Mouse (Mus musculus): ENCODE data around the gene Antxr1. TPM values are rescaled to one million over a fixed set of nuclear protein-coding genes. Genes with fewer than 3 reads are reported as not detected.

Antxr1 gene
- polyA plus RNA-seq, 1 experiment from 2014 or later: 6.5 TPM

DNA sequence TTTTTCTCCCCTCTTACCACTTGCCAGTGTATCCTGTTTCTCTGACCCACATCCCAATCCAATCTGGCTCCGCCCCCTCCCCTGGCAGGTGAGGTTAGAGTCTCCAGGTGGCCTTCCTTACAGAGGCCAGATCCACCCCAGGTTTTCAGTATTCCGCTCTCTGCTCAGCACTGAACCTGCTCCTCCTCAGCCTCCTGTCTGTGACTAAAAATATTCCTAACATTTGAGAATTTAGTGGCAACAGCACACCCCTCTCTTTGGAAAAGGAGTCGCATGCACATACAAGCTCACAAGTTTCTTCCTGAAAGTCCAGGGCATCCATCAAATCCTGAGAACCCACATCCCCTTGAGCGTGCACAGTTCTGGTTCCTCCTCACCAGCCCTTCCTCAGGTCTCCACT is 109.3 kb downstream of the Antxr1 start:
- H3K4me2 ChIP-seq (ENCODE audit: low read length): no peak overlapping the region
- no peak overlapping the region for H3K9ac ChIP-seq (ENCODE audit: low read length)
- H3K4me1 ChIP-seq (ENCODE audit: control insufficient read depth in 2 of 2, insufficient read depth in 2 of 2, low read length in 2 of 2): peaks cover 10 to 17% of the 10 kb centered on the region in 2 experiments; a peak in 3 of 4 replicates
- H3K9me3 ChIP-seq (ENCODE audit: control insufficient read depth, low read length): peaks cover 3% of the 10 kb centered on the region; the same call in 1 of the 2 replicates
- H3K27ac ChIP-seq (replicated peaks in 1 of 2; ENCODE audit: control insufficient read depth in 1 of 2, insufficient read depth in 1 of 2, low read depth in 2 of 2, low read length in 2 of 2): no peak overlapping the region
- no peaks in the 10 kb centered on the region for H3K27me3 ChIP-seq (ENCODE audit: control insufficient read depth, insufficient read depth, low read length)
- WGBS: 71% methylated on average over 4 of the region's 4 CpGs
- no peak overlapping the region for H3K4me3 ChIP-seq (ENCODE audit: control insufficient read depth in 1 of 2, insufficient read depth in 1 of 2, low read depth in 1 of 2, low read length in 2 of 2)
- H3K36me3 ChIP-seq (ENCODE audit: control insufficient read depth, insufficient read depth, low read length): no peaks in the 10 kb centered on the region
- ATAC-seq (ENCODE audit: insufficient number of reproducible peaks, insufficient read depth, low FRiP score, low read depth): no peak

DNA sequence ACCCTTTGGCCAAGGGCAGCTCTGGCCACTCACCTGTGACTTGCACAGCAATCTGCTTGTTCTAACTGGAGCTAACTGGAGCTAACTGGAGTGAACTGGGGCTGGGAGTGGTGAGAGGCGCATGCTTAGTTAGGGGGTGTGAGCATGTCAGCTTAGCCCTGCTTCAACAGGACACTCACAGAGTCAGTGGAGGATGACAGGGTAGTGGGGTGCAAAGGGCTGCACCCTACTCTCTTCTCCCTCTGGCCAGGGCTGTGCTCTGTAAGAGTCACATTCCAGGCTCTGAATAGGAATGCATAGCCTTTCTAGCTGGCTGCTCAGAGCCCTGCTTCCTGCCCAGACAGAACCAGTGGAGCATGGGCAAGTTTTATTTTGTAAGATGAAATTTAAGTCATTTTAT is 110.3 kb downstream of the Antxr1 start:
- Histone ChIP-seq H3K4me3 (ENCODE audit: control insufficient read depth in 1 of 2, insufficient read depth in 1 of 2, low read depth in 1 of 2, low read length in 2 of 2) (no peak overlapping the region), H3K9ac (ENCODE audit: low read length) (no peak overlapping the region; the same call in 1 of the 2 replicates), H3K27ac (replicated peaks in 1 of 2; ENCODE audit: control insufficient read depth in 1 of 2, insufficient read depth in 1 of 2, low read depth in 2 of 2, low read length in 2 of 2) (no peak overlapping the region), H3K9me3 (ENCODE audit: control insufficient read depth, low read length) (peaks cover 3% of the 10 kb centered on the region; the same call in 1 of the 2 replicates), H3K27me3 (ENCODE audit: control insufficient read depth, insufficient read depth, low read length) (no peaks in the 10 kb centered on the region), H3K36me3 (ENCODE audit: control insufficient read depth, insufficient read depth, low read length) (no peaks in the 10 kb centered on the region), H3K4me2 (ENCODE audit: low read length) (no peak overlapping the region), H3K4me1 (ENCODE audit: control insufficient read depth in 2 of 2, insufficient read depth in 2 of 2, low read length in 2 of 2) (peaks cover 10 to 17% of the 10 kb centered on the region in 2 experiments; a peak in 3 of 4 replicates)
- 95% methylated on average over 1 of the region's 1 CpGs for WGBS
- ATAC-seq (ENCODE audit: insufficient number of reproducible peaks, insufficient read depth, low FRiP score, low read depth): no peak

DNA sequence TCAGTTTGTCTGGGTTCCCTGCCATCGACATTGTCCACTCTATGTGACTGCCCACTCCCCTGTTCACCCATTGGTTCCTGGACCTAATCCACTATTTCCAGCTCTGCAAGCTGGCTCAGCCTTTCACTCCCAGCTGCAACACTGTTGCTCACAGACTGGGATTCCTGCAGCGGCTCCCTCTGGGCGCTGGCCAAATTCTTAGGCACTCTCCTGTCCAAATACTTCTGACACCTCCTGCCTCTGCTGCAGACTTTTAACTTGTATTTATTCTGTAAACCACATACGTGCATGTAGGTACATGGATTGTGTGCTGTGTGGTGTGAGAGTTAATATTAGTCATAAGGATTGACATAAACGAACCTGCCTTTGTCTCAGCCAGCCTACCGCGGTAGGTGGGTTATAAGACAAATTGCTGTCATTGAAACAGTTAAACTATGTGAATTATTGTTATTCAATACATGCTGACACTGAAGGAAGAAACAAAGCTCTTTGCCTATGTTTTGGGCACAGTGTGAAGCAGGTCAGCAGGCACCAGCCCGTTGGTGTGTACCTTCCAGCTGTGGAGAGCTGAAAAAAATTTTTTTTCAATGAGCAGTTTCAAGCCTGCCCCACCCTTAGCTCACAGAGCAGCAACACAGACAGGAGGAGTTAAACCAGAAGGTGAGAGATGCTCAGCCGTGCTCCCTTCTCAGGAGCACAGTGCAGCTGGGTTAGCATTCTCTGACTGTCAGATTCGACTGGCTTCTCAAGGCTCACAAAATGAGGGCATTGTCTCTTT is 112.6 kb downstream of the Antxr1 start:
- Histone ChIP-seq H3K4me1 (ENCODE audit: control insufficient read depth in 2 of 2, insufficient read depth in 2 of 2, low read length in 2 of 2) (peaks cover 15 to 22% of the 10 kb centered on the region in 2 experiments; a peak in 3 of 4 replicates), H3K27me3 (ENCODE audit: control insufficient read depth, insufficient read depth, low read length) (no peaks in the 10 kb centered on the region), H3K9ac (ENCODE audit: low read length) (no peak overlapping the region), H3K36me3 (ENCODE audit: control insufficient read depth, insufficient read depth, low read length) (no peaks in the 10 kb centered on the region), H3K4me2 (ENCODE audit: low read length) (no peak overlapping the region), H3K4me3 (ENCODE audit: control insufficient read depth in 1 of 2, insufficient read depth in 1 of 2, low read depth in 1 of 2, low read length in 2 of 2) (no peak overlapping the region), H3K9me3 (ENCODE audit: control insufficient read depth, low read length) (no peaks in the 10 kb centered on the region), H3K27ac (replicated peaks in 1 of 2; ENCODE audit: control insufficient read depth in 1 of 2, insufficient read depth in 1 of 2, low read depth in 2 of 2, low read length in 2 of 2) (no peak overlapping the region; a peak in 1 of 4 replicates)
- WGBS: 53% methylated on average over 10 of the region's 10 CpGs
- ATAC-seq (ENCODE audit: insufficient number of reproducible peaks, insufficient read depth, low FRiP score, low read depth): no peak

DNA sequence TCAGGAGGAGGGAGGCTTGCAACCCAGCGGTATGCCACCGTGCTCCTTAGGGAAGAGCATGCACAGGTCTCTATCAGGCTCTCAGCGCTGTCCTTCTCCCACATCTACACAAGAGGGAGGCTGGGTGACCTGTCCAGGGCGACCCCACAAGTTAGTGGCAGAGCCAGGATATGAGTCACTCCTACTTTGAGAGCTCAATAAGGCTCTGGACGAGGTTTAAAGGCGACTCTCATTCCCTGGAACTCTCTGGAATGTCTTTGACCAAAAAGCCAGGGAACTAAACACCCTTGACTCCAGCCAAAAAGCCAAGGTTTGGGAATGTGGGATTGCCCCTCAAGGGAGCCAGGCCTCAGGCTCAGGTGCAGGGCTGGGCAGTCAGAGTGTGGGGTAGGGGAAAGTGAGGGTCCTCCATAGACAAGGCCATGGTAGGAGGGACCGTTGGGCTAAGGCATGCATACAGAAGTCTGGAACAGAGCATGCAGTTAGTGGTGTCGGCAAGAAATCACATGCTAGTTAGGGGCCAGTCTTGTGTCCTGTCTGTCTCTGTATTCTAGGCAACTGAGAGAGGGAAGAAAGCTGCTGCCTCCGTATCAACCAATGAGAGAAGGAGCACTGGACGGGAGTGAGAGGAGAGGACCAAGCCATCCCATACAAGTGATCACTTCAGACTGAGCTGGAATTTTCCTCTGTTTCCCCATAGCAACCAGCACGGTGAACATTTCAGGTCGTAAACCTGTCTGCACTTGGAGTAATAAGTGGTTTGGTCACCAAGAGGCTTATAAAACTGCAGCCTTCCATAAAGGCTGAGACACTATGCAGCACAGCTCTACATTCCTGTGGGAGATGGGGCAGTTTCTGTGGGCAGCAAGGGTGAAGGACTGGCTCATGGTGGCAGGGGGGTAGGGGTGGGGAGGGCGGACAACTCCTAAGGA is 116.3 kb downstream of the Antxr1 start:
- Histone ChIP-seq H3K4me2 (ENCODE audit: low read length) (no peak overlapping the region), H3K9ac (ENCODE audit: low read length) (no peak overlapping the region), H3K4me1 (ENCODE audit: control insufficient read depth in 2 of 2, insufficient read depth in 2 of 2, low read length in 2 of 2) (peaks cover 14 to 16% of the 10 kb centered on the region in 2 experiments; a peak in 3 of 4 replicates), H3K36me3 (ENCODE audit: control insufficient read depth, insufficient read depth, low read length) (no peaks in the 10 kb centered on the region), H3K27ac (replicated peaks in 1 of 2; ENCODE audit: control insufficient read depth in 1 of 2, insufficient read depth in 1 of 2, low read depth in 2 of 2, low read length in 2 of 2) (no peak overlapping the region), H3K9me3 (ENCODE audit: control insufficient read depth, low read length) (no peaks in the 10 kb centered on the region), H3K27me3 (ENCODE audit: control insufficient read depth, insufficient read depth, low read length) (no peaks in the 10 kb centered on the region), H3K4me3 (ENCODE audit: control insufficient read depth in 1 of 2, insufficient read depth in 1 of 2, low read depth in 1 of 2, low read length in 2 of 2) (no peak overlapping the region)
- no peak for ATAC-seq (ENCODE audit: insufficient number of reproducible peaks, insufficient read depth, low FRiP score, low read depth)
- WGBS: 57% methylated on average over 13 of the region's 13 CpGs

DNA sequence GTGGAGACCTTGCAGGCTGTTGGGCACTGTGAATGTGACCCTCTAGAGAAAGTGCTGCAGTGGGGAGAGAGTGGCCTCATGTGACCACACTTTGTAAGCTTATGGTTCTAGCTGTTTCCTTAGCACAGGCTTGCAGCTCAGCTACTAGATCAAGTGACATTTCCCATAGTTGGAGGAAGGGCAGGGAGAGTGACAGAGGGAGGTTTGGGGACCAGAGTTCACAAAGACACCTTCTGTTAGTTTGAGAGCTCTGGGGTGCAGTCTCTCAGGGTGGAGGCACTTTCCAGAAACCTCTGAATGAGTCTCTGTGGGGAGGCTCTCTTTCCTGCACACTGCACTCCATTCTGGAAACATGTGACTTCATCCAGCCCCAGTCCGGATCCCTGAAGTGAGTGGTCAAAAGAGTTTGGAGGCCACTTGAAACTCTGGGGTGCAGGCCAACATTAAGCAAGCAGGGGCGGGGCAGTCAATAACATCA is 119.5 kb downstream of the Antxr1 start:
- no peak for ATAC-seq (ENCODE audit: insufficient number of reproducible peaks, insufficient read depth, low FRiP score, low read depth)
- 44% methylated on average over 2 of the region's 2 CpGs for WGBS
- no peak overlapping the region for H3K9ac ChIP-seq (ENCODE audit: low read length)
- H3K4me2 ChIP-seq (ENCODE audit: low read length): no peak overlapping the region
- no peaks in the 10 kb centered on the region for H3K9me3 ChIP-seq (ENCODE audit: control insufficient read depth, low read length)
- no peak overlapping the region for H3K4me3 ChIP-seq (ENCODE audit: control insufficient read depth in 1 of 2, insufficient read depth in 1 of 2, low read depth in 1 of 2, low read length in 2 of 2)
- H3K27ac ChIP-seq (replicated peaks in 1 of 2; ENCODE audit: control insufficient read depth in 1 of 2, insufficient read depth in 1 of 2, low read depth in 2 of 2, low read length in 2 of 2): no peak overlapping the region
- peaks cover 8 to 11% of the 10 kb centered on the region in 2 experiments; a peak in 2 of 4 replicates for H3K4me1 ChIP-seq (ENCODE audit: control insufficient read depth in 2 of 2, insufficient read depth in 2 of 2, low read length in 2 of 2)
- no peaks in the 10 kb centered on the region for H3K36me3 ChIP-seq (ENCODE audit: control insufficient read depth, insufficient read depth, low read length)
- H3K27me3 ChIP-seq (ENCODE audit: control insufficient read depth, insufficient read depth, low read length): no peaks in the 10 kb centered on the region

DNA sequence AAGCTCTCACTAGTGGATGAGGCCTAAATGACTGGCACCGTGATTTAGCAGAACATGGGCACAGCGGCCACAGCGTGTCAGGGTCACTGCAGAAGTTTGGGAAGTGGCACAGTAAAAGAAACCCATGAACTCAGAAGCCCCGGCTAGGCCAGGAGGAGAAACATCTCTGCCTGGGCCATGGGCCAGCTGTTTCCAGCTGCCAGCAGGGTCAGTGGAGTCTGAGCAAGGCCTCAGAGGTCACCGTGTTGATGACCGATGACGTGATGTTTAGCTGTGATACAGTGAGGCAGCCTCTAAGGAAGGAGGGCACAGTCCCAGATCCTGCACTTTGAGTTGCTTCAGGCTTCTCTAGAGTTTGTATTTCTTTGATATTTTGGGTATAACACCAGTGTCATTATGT is 122.4 kb downstream of the Antxr1 start:
- no peak overlapping the region for H3K27ac ChIP-seq (replicated peaks in 1 of 2; ENCODE audit: control insufficient read depth in 1 of 2, insufficient read depth in 1 of 2, low read depth in 2 of 2, low read length in 2 of 2)
- no peak overlapping the region for H3K4me2 ChIP-seq (ENCODE audit: low read length)
- H3K9ac ChIP-seq (ENCODE audit: low read length): no peak overlapping the region
- no peaks in the 10 kb centered on the region for H3K9me3 ChIP-seq (ENCODE audit: control insufficient read depth, low read length)
- no peaks in the 10 kb centered on the region for H3K36me3 ChIP-seq (ENCODE audit: control insufficient read depth, insufficient read depth, low read length)
- no peak overlapping the region for H3K4me3 ChIP-seq (ENCODE audit: control insufficient read depth in 1 of 2, insufficient read depth in 1 of 2, low read depth in 1 of 2, low read length in 2 of 2)
- H3K27me3 ChIP-seq (ENCODE audit: control insufficient read depth, insufficient read depth, low read length): no peaks in the 10 kb centered on the region
- H3K4me1 ChIP-seq (ENCODE audit: control insufficient read depth in 2 of 2, insufficient read depth in 2 of 2, low read length in 2 of 2): peaks cover 3 to 7% of the 10 kb centered on the region in 2 experiments; a peak in 1 of 4 replicates
- 78% methylated on average over 7 of the region's 7 CpGs for WGBS
- no peak for ATAC-seq (ENCODE audit: insufficient number of reproducible peaks, insufficient read depth, low FRiP score, low read depth)

DNA sequence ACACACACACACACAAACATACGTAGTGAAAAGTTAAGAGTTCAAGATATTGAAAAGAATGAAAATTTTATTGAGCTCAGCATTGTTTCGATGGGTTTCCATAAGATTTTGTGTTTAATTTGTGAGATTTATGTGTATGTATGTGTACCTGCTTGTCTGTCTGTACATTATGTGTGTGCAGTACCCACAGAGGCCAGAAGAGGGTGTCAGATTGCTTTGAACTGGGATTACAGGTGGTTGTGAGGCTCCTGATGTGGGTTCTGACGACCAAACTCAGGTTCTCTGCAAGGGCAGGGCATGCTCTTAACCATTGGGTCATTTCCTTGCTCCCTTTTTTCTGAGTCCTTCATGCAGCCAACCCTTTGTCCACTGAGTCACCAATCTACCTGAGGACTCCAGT is 124.1 kb downstream of the Antxr1 start:
- 86% methylated on average over 3 of the region's 3 CpGs for WGBS
- Histone ChIP-seq H3K27me3 (ENCODE audit: control insufficient read depth, insufficient read depth, low read length) (no peaks in the 10 kb centered on the region), H3K4me2 (ENCODE audit: low read length) (no peak overlapping the region), H3K27ac (replicated peaks in 1 of 2; ENCODE audit: control insufficient read depth in 1 of 2, insufficient read depth in 1 of 2, low read depth in 2 of 2, low read length in 2 of 2) (no peak overlapping the region), H3K9ac (ENCODE audit: low read length) (no peak overlapping the region), H3K4me1 (ENCODE audit: control insufficient read depth in 2 of 2, insufficient read depth in 2 of 2, low read length in 2 of 2) (peaks cover 3 to 10% of the 10 kb centered on the region in 2 experiments; a peak in 2 of 4 replicates), H3K9me3 (ENCODE audit: control insufficient read depth, low read length) (no peaks in the 10 kb centered on the region), H3K4me3 (ENCODE audit: control insufficient read depth in 1 of 2, insufficient read depth in 1 of 2, low read depth in 1 of 2, low read length in 2 of 2) (no peak overlapping the region), H3K36me3 (ENCODE audit: control insufficient read depth, insufficient read depth, low read length) (no peaks in the 10 kb centered on the region)
- ATAC-seq (ENCODE audit: insufficient number of reproducible peaks, insufficient read depth, low FRiP score, low read depth): no peak
